Mouse (Mus musculus) spleen, postnatal 14 days (tissue): ENCODE measurements at regions not wholly inside any gene's neighbourhood (a gene's known extent, or its start where the extent isn't known, plus 50 kb on each side); places are given as distances from the start of the nearest gene placed in this dataset.

Experiments
- DNase-seq, 2 experiments: peaks; one replicate each; pipeline ENCODE4 v3.0.0; 2021 to 2022; ENCODE audit warnings: low spot score in 2 of 2

- no peak for DNase-seq
Observed at GRCm38 (mm10) chr10:39316533-39316932, 52.1 kb upstream of the Fyn start.

GRCm38 (mm10) chr10:39315434-39316174, 53.1 kb upstream of the Fyn start:
- DNase-seq, result no peak

- no peak for DNase-seq
Observed at GRCm38 (mm10) chr10:39311501-39311900, 57.2 kb upstream of the Fyn start.

- no peak for DNase-seq
Observed at GRCm38 (mm10) chr10:39308535-39308934, 60.1 kb upstream of the Fyn start.

- no peak for DNase-seq
Observed at GRCm38 (mm10) chr10:39292703-39293496, 75.8 kb upstream of the Fyn start.

- DNase-seq, result no peak
Observed at GRCm38 (mm10) chr10:39291747-39292198, 76.9 kb upstream of the Fyn start.

GRCm38 (mm10) chr10:39291134-39291746, 77.4 kb upstream of the Fyn start:
- no peak for DNase-seq

GRCm38 (mm10) chr10:39290245-39290644, 78.4 kb upstream of the Fyn start:
- no peak for DNase-seq

GRCm38 (mm10) chr10:39280366-39281000, 88.2 kb upstream of the Fyn start:
- DNase-seq, result no peak

GRCm38 (mm10) chr10:39274202-39274601, 94.5 kb upstream of the Fyn start:
- DNase-seq, result no peak

GRCm38 (mm10) chr10:39273426-39273825, 95.2 kb upstream of the Fyn start:
- DNase-seq, result no peak

GRCm38 (mm10) chr10:39272387-39272949, 96.2 kb upstream of the Fyn start:
- no peak for DNase-seq

GRCm38 (mm10) chr10:39270406-39270805, 98.2 kb upstream of the Fyn start:
- DNase-seq, result no peak

- DNase-seq, result no peak
Observed at GRCm38 (mm10) chr10:39267236-39267635, 101.4 kb upstream of the Fyn start.

GRCm38 (mm10) chr10:39266482-39266881, 102.2 kb upstream of the Fyn start:
- peak in 1 of 2 experiments; percentile 23 for DNase-seq

- no peak for DNase-seq
Observed at GRCm38 (mm10) chr10:39262466-39262865, 98.9 kb upstream of the Ccn6 start.

GRCm38 (mm10) chr10:39261174-39262145, 97.9 kb upstream of the Ccn6 start:
- no peak for DNase-seq

- DNase-seq, result no peak
Observed at GRCm38 (mm10) chr10:39260061-39260460, 96.5 kb upstream of the Ccn6 start.

GRCm38 (mm10) chr10:39257371-39258154, 94.0 kb upstream of the Ccn6 start:
- no peak for DNase-seq

- no peak for DNase-seq
Observed at GRCm38 (mm10) chr10:39254561-39254960, 91.0 kb upstream of the Ccn6 start.
